ENCODE assay signal across 9 mouse cellular contexts in the genomic region with DNA sequence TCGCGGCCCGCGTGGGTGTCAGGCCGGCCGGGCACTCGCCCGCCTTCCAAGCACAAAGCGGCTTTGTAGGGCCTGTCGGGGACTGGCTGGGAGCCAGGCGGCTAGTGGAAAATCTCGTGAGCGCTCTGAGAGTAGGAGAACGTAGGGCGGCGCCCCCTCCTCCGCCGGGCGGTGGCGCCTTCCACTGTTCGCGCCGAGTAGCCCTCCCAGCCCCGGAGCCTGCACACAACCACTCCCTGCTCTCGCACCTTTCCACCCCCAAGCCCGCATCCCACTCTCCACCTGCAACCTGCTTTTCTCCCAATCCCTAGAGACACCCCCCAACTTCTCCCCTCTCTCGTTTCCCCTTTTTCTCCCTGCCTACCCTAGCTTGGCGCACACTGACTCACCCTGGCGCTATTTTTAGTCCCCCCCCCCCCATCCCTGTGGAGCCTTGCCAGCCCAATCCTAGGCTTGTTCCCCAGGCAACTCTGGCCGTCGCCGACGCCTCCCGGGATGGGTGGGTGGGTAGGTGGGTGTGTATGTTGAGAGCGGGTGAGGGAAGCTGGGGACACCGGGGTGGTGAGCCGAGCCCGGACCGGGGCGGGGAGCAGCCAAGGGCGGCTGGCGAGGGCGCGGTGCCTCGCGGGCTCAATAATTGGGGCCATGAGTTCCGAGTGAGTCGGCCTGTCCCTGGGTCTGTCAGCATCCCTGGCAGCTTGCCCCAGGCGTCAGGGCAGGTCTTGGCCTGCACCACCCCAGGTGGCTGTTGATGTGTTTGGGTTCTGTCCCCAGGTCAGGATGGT. TPM values are rescaled to one million over a fixed set of nuclear protein-coding genes. Genes with fewer than 3 reads are reported as not detected.
DNase-seq lines count a peak whose midpoint lies in the region; ATAC-seq and TF ChIP-seq lines count a peak whose summit lies in the region.
"Had no signal": no experiment of that assay in that cellular context is flagged by ENCODE, and none has a peak within 500 bp of the region (broad histone marks: within the 10 kb centered on the region; RNA-seq: fewer than 3 reads in every experiment).

No protein-coding gene starts in this region.

- peak overlapping the region; percentile 94 for H3K27ac ChIP-seq in MEL (ENCODE audit: control insufficient read depth, low read depth, low read length)
- peak overlapping the region; percentile 98 for H3K27ac ChIP-seq in hindbrain, embryonic 10.5 days
- peak overlapping the region; percentile 96 for H3K27ac ChIP-seq in lung, postnatal 0 days (ENCODE audit: low read length)

- ATAC-seq in frontal cortex, adult (ENCODE audit: low TSS enrichment) = peak; percentile 21
- peak; percentile 30 for ATAC-seq in lung, postnatal 0 days

- H3K79me2 ChIP-seq in MEL (ENCODE audit: control insufficient read depth, insufficient read depth, low read length, poor library complexity) = peaks cover 29% of the 10 kb centered on the region

- no peaks in the 10 kb centered on the region for H3K9me3 ChIP-seq in MEL (replicated peaks; ENCODE audit: insufficient read depth, low read length)
- H3K9me3 ChIP-seq in hindbrain, embryonic 10.5 days = no peaks in the 10 kb centered on the region
- no peaks in the 10 kb centered on the region for H3K9me3 ChIP-seq in lung, postnatal 0 days (ENCODE audit: low read length)

- TF ChIP-seq EP300 in MEL (IDR thresholded peaks at IDR 0.05; ENCODE audit: low read depth in 1 of 2, low read length in 2 of 2) = peak in 1 of 2 experiments; percentile 46; a peak in 2 of 4 replicates
- TF ChIP-seq EP300 in lung, postnatal 0 days (IDR thresholded peaks at IDR 0.05) = peak; percentile 64

- peaks cover 30 to 50% of the 10 kb centered on the region in 2 experiments for H3K4me1 ChIP-seq in MEL (ENCODE audit: control insufficient read depth in 1 of 2, insufficient read depth in 2 of 2, low read length in 2 of 2)
- H3K4me1 ChIP-seq in hindbrain, embryonic 10.5 days (replicated peaks) = peaks cover 84% of the 10 kb centered on the region
- peaks cover 42% of the 10 kb centered on the region for H3K4me1 ChIP-seq in lung, postnatal 0 days (ENCODE audit: insufficient read depth, low read depth, low read length)

- H3K4me2 ChIP-seq in lung, postnatal 0 days (replicated peaks; ENCODE audit: low read depth, low read length) = peak overlapping the region; percentile 92

- peak in 2 of 3 experiments; percentile 23 to 32; a peak in 3 of 6 replicates for TF ChIP-seq CTCF in MEL (IDR thresholded peaks at IDR 0.05 in 2 of 3, conservative IDR thresholded peaks at IDR 0.05 in 1 of 3; ENCODE audit: control insufficient read depth in 1 of 3, insufficient read depth in 1 of 3, low read depth in 2 of 3, low read length in 3 of 3, poor library complexity in 1 of 3, severe bottlenecking in 1 of 3)
- peak; percentile 54 for TF ChIP-seq CTCF in lung, postnatal 0 days (IDR thresholded peaks at IDR 0.05)

- WGBS in hindbrain, embryonic 10.5 days = under 1% methylated on average over 49 of the region's 49 CpGs
- under 1% methylated on average over 30 of the region's 49 CpGs for WGBS in lung, postnatal 0 days

- peaks cover 0 to 48% of the 10 kb centered on the region in 2 experiments; a peak in 2 of 4 replicates for H3K36me3 ChIP-seq in MEL (ENCODE audit: control insufficient read depth in 1 of 2, insufficient read depth in 2 of 2, low read length in 2 of 2)
- no peaks in the 10 kb centered on the region for H3K36me3 ChIP-seq in hindbrain, embryonic 10.5 days
- no peaks in the 10 kb centered on the region for H3K36me3 ChIP-seq in lung, postnatal 0 days (ENCODE audit: insufficient read depth, low read length)

- H3K27me3 ChIP-seq in MEL (ENCODE audit: control insufficient read depth in 1 of 2, insufficient read depth in 2 of 2, low read length in 2 of 2) = no peaks in the 10 kb centered on the region
- H3K27me3 ChIP-seq in hindbrain, embryonic 10.5 days (ENCODE audit: insufficient read depth, poor library complexity, severe bottlenecking) = no peaks in the 10 kb centered on the region
- no peaks in the 10 kb centered on the region for H3K27me3 ChIP-seq in lung, postnatal 0 days (replicated peaks; ENCODE audit: insufficient read depth, low read length)

- 0 out of 4 replicates have a peak, but pooled peaks of 1 of the 2 experiments have one; percentile 34 for TF ChIP-seq POLR2A in MEL (IDR thresholded peaks at IDR 0.05; ENCODE audit: control insufficient read depth in 1 of 2, insufficient read depth in 1 of 2, low read depth in 1 of 2, low read length in 2 of 2, poor library complexity in 1 of 2)

- peak; percentile 89 for DNase-seq in MEL (ENCODE audit: low read depth, low spot score)
- DNase-seq in cerebellum, adult 9-10 months = peak; percentile 94
- DNase-seq in hindbrain, embryonic 10.5 days (ENCODE audit: low spot score) = peak; percentile 88
- peak; percentile 93 to 95 for DNase-seq in layer of hippocampus, postnatal 10 days (ENCODE audit: low spot score in 2 of 2)
- DNase-seq in lung, postnatal 0 days (ENCODE audit: low spot score) = peak; percentile 92
- DNase-seq in ovary, postnatal 14 days (ENCODE audit: low spot score) = peak; percentile 82
- DNase-seq in thymus, postnatal 10 days (ENCODE audit: low spot score in 2 of 2) = peak; percentile 80 to 83

- H3K9ac ChIP-seq in MEL (ENCODE audit: control insufficient read depth, low read depth, low read length, poor library complexity, severe bottlenecking) = peak overlapping the region; percentile 62
- H3K9ac ChIP-seq in lung, postnatal 0 days (replicated peaks; ENCODE audit: low read depth) = peak overlapping the region; percentile 51

- TF ChIP-seq RAD21 in MEL (IDR thresholded peaks at IDR 0.05; ENCODE audit: low read depth, low read length) = no peak

- peak overlapping the region; percentile 42 to 44 for H3K4me3 ChIP-seq in MEL (ENCODE audit: control insufficient read depth in 1 of 2, insufficient read depth in 1 of 2, low read depth in 2 of 2, low read length in 2 of 2)
- peak overlapping the region; percentile 85 for H3K4me3 ChIP-seq in hindbrain, embryonic 10.5 days
- peak overlapping the region; percentile 63 for H3K4me3 ChIP-seq in lung, postnatal 0 days (ENCODE audit: low read depth, low read length)

TF ChIP-seq in MEL, 35 proteins besides CTCF, POLR2A, EP300 and RAD21 (continues in another document):
- TF ChIP-seq SMC3 (IDR thresholded peaks at IDR 0.05; ENCODE audit: low read depth, low read length) (no peak), HCFC1 (IDR thresholded peaks at IDR 0.05; ENCODE audit: low read depth, low read length) (no peak), RCOR1 (IDR thresholded peaks at IDR 0.05; ENCODE audit: low read depth, low read length) (0 out of 2 replicates have a peak, but pooled peaks have one; percentile 7), ZC3H11A (IDR thresholded peaks at IDR 0.05; ENCODE audit: low read depth, low read length) (no peak), JUND (IDR thresholded peaks at IDR 0.05; ENCODE audit: low read depth, low read length) (no peak), CHD1 (IDR thresholded peaks at IDR 0.05; ENCODE audit: low read depth, low read length) (no peak), MYC (IDR thresholded peaks at IDR 0.05; ENCODE audit: low read depth, low read length) (no peak), TCF12 (IDR thresholded peaks at IDR 0.05; ENCODE audit: low read depth, low read length) (peak; percentile 6; the same call in 1 of the 2 replicates), USF1 (IDR thresholded peaks at IDR 0.05; ENCODE audit: low read depth, low read length) (no peak), GATA1 (IDR thresholded peaks at IDR 0.05; ENCODE audit: low read depth, low read length) (no peak), NRF1 (IDR thresholded peaks at IDR 0.05; ENCODE audit: insufficient read depth, low read depth, low read length, poor library complexity, severe bottlenecking) (0 out of 2 replicates have a peak, but pooled peaks have one; percentile 14), POLR2AphosphoS5 (IDR thresholded peaks at IDR 0.05; ENCODE audit: borderline replicate concordance, low read depth, low read length) (no peak), TAL1 (IDR thresholded peaks at IDR 0.05; ENCODE audit: low read length) (no peak)

RNA-seq across cellular contexts. Expression of gene Cic, which starts 11.8 kb away (rescaled TPM):
- total RNA-seq in MEL (2012; rRNA removed) = 56.6 and 57.2 TPM in 2 replicates
- polyA plus RNA-seq in MEL (2012; ENCODE audit: insufficient read depth in 1 of 2, insufficient read length in 2 of 2, low read depth in 1 of 2, low replicate concordance in 2 of 2, missing spikeins in 1 of 2) = 100 to 1,000 TPM; 157 TPM
- polyA plus RNA-seq in hindbrain, embryonic 10.5 days (2016; fragmentation: Nextera tagmentation; extraction: Ambion mirVana) = 23.2 and 23.5 TPM in 2 replicates
- total RNA-seq in layer of hippocampus, postnatal 10 days (2021) = 100 to 1,000 TPM; 234 to 267 TPM
- polyA plus RNA-seq in lung, postnatal 0 days (2015; fragmentation: Nextera tagmentation; extraction: Ambion mirVana) = 26.5 and 31.9 TPM in 2 replicates

RNA-seq across cellular contexts. Expression of gene Pafah1b3, which starts 18.5 kb away (rescaled TPM):
- total RNA-seq in MEL (2012; rRNA removed) = 85.1 and 85.6 TPM in 2 replicates
- 100 to 1,000 TPM; 110 to 180 TPM for polyA plus RNA-seq in MEL (2012; ENCODE audit: insufficient read depth in 1 of 2, insufficient read length in 2 of 2, low read depth in 1 of 2, low replicate concordance in 2 of 2, missing spikeins in 1 of 2)
- polyA plus RNA-seq in hindbrain, embryonic 10.5 days (2016; fragmentation: Nextera tagmentation; extraction: Ambion mirVana) = 271 and 384 TPM in 2 replicates
- 10 to 100 TPM; 63.0 to 67.6 TPM for total RNA-seq in layer of hippocampus, postnatal 10 days (2021)
- polyA plus RNA-seq in lung, postnatal 0 days (2015; fragmentation: Nextera tagmentation; extraction: Ambion mirVana) = 83.8 and 87.1 TPM in 2 replicates

RNA-seq across cellular contexts. Expression of gene Prr19, which starts 21.9 kb away (rescaled TPM):
- total RNA-seq in MEL (2012; rRNA removed) = not detected in 2 replicates
- under 1 TPM in 1 of 2 experiments, not detected in 1; 0.11 TPM for polyA plus RNA-seq in MEL (2012; ENCODE audit: insufficient read depth in 1 of 2, insufficient read length in 2 of 2, low read depth in 1 of 2, low replicate concordance in 2 of 2, missing spikeins in 1 of 2)
- 1.2 and 2.1 TPM in 2 replicates for polyA plus RNA-seq in hindbrain, embryonic 10.5 days (2016; fragmentation: Nextera tagmentation; extraction: Ambion mirVana)
- total RNA-seq in layer of hippocampus, postnatal 10 days (2021) = under 1 TPM; 0.27 to 0.30 TPM
- not detected in 2 replicates for polyA plus RNA-seq in lung, postnatal 0 days (2015; fragmentation: Nextera tagmentation; extraction: Ambion mirVana)
- total RNA-seq: neutrophil, adult 5-6 weeks had no signal

RNA-seq across cellular contexts. Expression of gene Tmem145, which starts 26.6 kb away (rescaled TPM):
- total RNA-seq in MEL (2012; rRNA removed) = not detected in 2 replicates
- polyA plus RNA-seq in MEL (2012; ENCODE audit: insufficient read depth in 1 of 2, insufficient read length in 2 of 2, low read depth in 1 of 2, low replicate concordance in 2 of 2, missing spikeins in 1 of 2) = not detected
- polyA plus RNA-seq in hindbrain, embryonic 10.5 days (2016; fragmentation: Nextera tagmentation; extraction: Ambion mirVana) = 2.5 and 9.1 TPM in 2 replicates
- 10 to 100 TPM; 66.4 to 70.3 TPM for total RNA-seq in layer of hippocampus, postnatal 10 days (2021)
- polyA plus RNA-seq in lung, postnatal 0 days (2015; fragmentation: Nextera tagmentation; extraction: Ambion mirVana) = 0.08 TPM in 1 of 2 replicates, not detected in the other
- total RNA-seq: neutrophil, adult 5-6 weeks had no signal

RNA-seq across cellular contexts. Expression of gene Erf, which starts 28.7 kb away (rescaled TPM):
- 18.4 and 24.6 TPM in 2 replicates for total RNA-seq in MEL (2012; rRNA removed)
- 10 to 100 TPM in 1 of 2 experiments, not detected in 1; 33.2 TPM for polyA plus RNA-seq in MEL (2012; ENCODE audit: insufficient read depth in 1 of 2, insufficient read length in 2 of 2, low read depth in 1 of 2, low replicate concordance in 2 of 2, missing spikeins in 1 of 2)
- polyA plus RNA-seq in hindbrain, embryonic 10.5 days (2016; fragmentation: Nextera tagmentation; extraction: Ambion mirVana) = 8.0 and 8.6 TPM in 2 replicates
- 10 to 100 TPM; 38.1 to 39.5 TPM for total RNA-seq in layer of hippocampus, postnatal 10 days (2021)
- 8.7 and 10.3 TPM in 2 replicates for polyA plus RNA-seq in lung, postnatal 0 days (2015; fragmentation: Nextera tagmentation; extraction: Ambion mirVana)

Comparison
In these comparisons a context has a peak if more than half of its experiments do, and no peak if none do; other contexts are left out.
1. Peak in every context shown above with its lines: DNase-seq, ATAC-seq, H3K4me3 ChIP-seq and H3K27ac ChIP-seq.